Mouse (Mus musculus): ENCODE measurements around the gene Kng1. TPM values are rescaled to one million over a fixed set of nuclear protein-coding genes. Genes with fewer than 3 reads are reported as not detected.

Gene Kng1
- total RNA-seq, 2 experiments from 2014 or later: not detected

- ATAC-seq (replicated peaks; ENCODE audit: poor library complexity, severe bottlenecking): no peak
Observed at GRCm38 (mm10) chr16:23112348-23112747, 54.7 kb downstream of the Kng1 start.

GRCm38 (mm10) chr16:23112861-23113435, 55.3 kb downstream of the Kng1 start:
- no peak for ATAC-seq (replicated peaks; ENCODE audit: poor library complexity, severe bottlenecking)

- no peak for ATAC-seq (replicated peaks; ENCODE audit: poor library complexity, severe bottlenecking)
Observed at GRCm38 (mm10) chr16:23113903-23114302, 56.2 kb downstream of the Kng1 start.

GRCm38 (mm10) chr16:23114339-23115171, 56.9 kb downstream of the Kng1 start:
- no peak for ATAC-seq (replicated peaks; ENCODE audit: poor library complexity, severe bottlenecking)

GRCm38 (mm10) chr16:23115486-23115885, 57.8 kb downstream of the Kng1 start:
- no peak for ATAC-seq (replicated peaks; ENCODE audit: poor library complexity, severe bottlenecking)

- no peak for ATAC-seq (replicated peaks; ENCODE audit: poor library complexity, severe bottlenecking)
Observed at GRCm38 (mm10) chr16:23117173-23117572, 59.5 kb downstream of the Kng1 start.

GRCm38 (mm10) chr16:23122446-23122845, 64.8 kb downstream of the Kng1 start:
- no peak for ATAC-seq (replicated peaks; ENCODE audit: poor library complexity, severe bottlenecking)

- no peak for ATAC-seq (replicated peaks; ENCODE audit: poor library complexity, severe bottlenecking)
Observed at GRCm38 (mm10) chr16:23123104-23123503, 65.4 kb downstream of the Kng1 start.

GRCm38 (mm10) chr16:23124398-23124797, 66.7 kb downstream of the Kng1 start:
- no peak for ATAC-seq (replicated peaks; ENCODE audit: poor library complexity, severe bottlenecking)

- peak; percentile 20 for ATAC-seq (replicated peaks; ENCODE audit: poor library complexity, severe bottlenecking)
Observed at GRCm38 (mm10) chr16:23127311-23127672, 69.6 kb downstream of the Kng1 start.

GRCm38 (mm10) chr16:23127673-23128375, 70.2 kb downstream of the Kng1 start, which contains the start of gene Rfc4:
Gene Rfc4 (minus strand): TSS chr16:23127737.
- ATAC-seq (replicated peaks; ENCODE audit: poor library complexity, severe bottlenecking): peak; percentile 93

GRCm38 (mm10) chr16:23130303-23130702, 72.6 kb downstream of the Kng1 start:
- no peak for ATAC-seq (replicated peaks; ENCODE audit: poor library complexity, severe bottlenecking)

Other genes with a start within 250 kb of the Kng1 start
- not detected in 2 replicates for gene Crygs, start 246.3 kb upstream of the Kng1 start, total RNA-seq (2014; fragmentation: Nextera tagmentation)
- not detected in 2 replicates for gene Crygs, start 246.3 kb upstream of the Kng1 start, total RNA-seq (2017)
- 18.8 and 32.9 TPM in 2 replicates for gene Tbccd1, start 200.2 kb upstream of the Kng1 start, total RNA-seq (2014; fragmentation: Nextera tagmentation)
- 22.1 and 27.1 TPM in 2 replicates for gene Tbccd1, start 200.2 kb upstream of the Kng1 start, total RNA-seq (2017)
- gene Dnajb11, start 200.0 kb upstream of the Kng1 start, total RNA-seq (2014; fragmentation: Nextera tagmentation): 85.9 and 112 TPM in 2 replicates
- 187 and 220 TPM in 2 replicates for gene Dnajb11, start 200.0 kb upstream of the Kng1 start, total RNA-seq (2017)
- not detected in 2 replicates for gene Ahsg, start 166.6 kb upstream of the Kng1 start, total RNA-seq (2014; fragmentation: Nextera tagmentation)
- gene Ahsg, start 166.6 kb upstream of the Kng1 start, total RNA-seq (2017): not detected in 2 replicates
- gene Fetub, start 139.5 kb upstream of the Kng1 start, total RNA-seq (2014; fragmentation: Nextera tagmentation): not detected in 2 replicates
- not detected in 2 replicates for gene Fetub, start 139.5 kb upstream of the Kng1 start, total RNA-seq (2017)
- not detected in 2 replicates for gene Hrg, start 106.8 kb upstream of the Kng1 start, total RNA-seq (2014; fragmentation: Nextera tagmentation)
- gene Hrg, start 106.8 kb upstream of the Kng1 start, total RNA-seq (2017): not detected in 2 replicates
- not detected in 2 replicates for gene Kng2, start 28.4 kb upstream of the Kng1 start, total RNA-seq (2014; fragmentation: Nextera tagmentation)
- gene Kng2, start 28.4 kb upstream of the Kng1 start, total RNA-seq (2017): not detected in 2 replicates
- gene Eif4a2, start 49.6 kb downstream of the Kng1 start, total RNA-seq (2014; fragmentation: Nextera tagmentation): 322 and 433 TPM in 2 replicates
- gene Eif4a2, start 49.6 kb downstream of the Kng1 start, total RNA-seq (2017): 678 and 830 TPM in 2 replicates
- gene Rfc4, start 69.9 kb downstream of the Kng1 start, total RNA-seq (2014; fragmentation: Nextera tagmentation): 100.0 and 117 TPM in 2 replicates
- gene Rfc4, start 69.9 kb downstream of the Kng1 start, total RNA-seq (2017): 78.2 and 92.9 TPM in 2 replicates
- gene Adipoq, start 88.7 kb downstream of the Kng1 start, total RNA-seq (2014; fragmentation: Nextera tagmentation): not detected in 2 replicates
- gene Adipoq, start 88.7 kb downstream of the Kng1 start, total RNA-seq (2017): 0.15 TPM in 1 of 2 replicates, not detected in the other
- gene St6gal1, start 166.9 kb downstream of the Kng1 start, total RNA-seq (2014; fragmentation: Nextera tagmentation): not detected in 2 replicates
- gene St6gal1, start 166.9 kb downstream of the Kng1 start, total RNA-seq (2017): 0.13 and 1.8 TPM in 2 replicates